Mouse (Mus musculus) stomach, embryonic 16.5 days (tissue): ENCODE measurements around the gene Arid3b. TPM values are rescaled to one million over a fixed set of nuclear protein-coding genes. Genes with fewer than 3 reads are reported as not detected.
A peak's percentile ranks its signal among the peaks of the same experiment; 100 is the strongest.

ENCODE experiments used
- ATAC-seq: fragments of 200-750 bp; cut with Nextera tagmentation; 2 replicates; pipeline ENCODE4 v1.8.0; 2017; ENCODE audit warnings: moderate number of reproducible peaks, moderate TSS enrichment; ENCODE audit not compliant: insufficient read depth, low FRiP score
- H3K27ac ChIP-seq: fragments of 300-500 bp; sonication (generic); 2 replicates; pipeline ENCODE4 v1.5.1; 2014; ENCODE audit warnings: low read length
- H3K27me3 ChIP-seq: fragments of 300-500 bp; sonication (generic); 2 replicates; pipeline ENCODE4 v1.6.1; 2014; ENCODE audit warnings: low read length, control low read depth, mixed read lengths; ENCODE audit not compliant: control insufficient read depth, insufficient read depth
- H3K36me3 ChIP-seq: fragments of 300-500 bp; sonication (generic); 2 replicates; pipeline ENCODE4 v1.6.1; 2014; ENCODE audit warnings: low read length; ENCODE audit not compliant: control insufficient read depth, insufficient read depth
- H3K4me1 ChIP-seq: fragments of 300-500 bp; sonication (generic); 2 replicates; pipeline ENCODE4 v1.6.1; 2014; ENCODE audit warnings: low read length, control low read depth, mixed read lengths; ENCODE audit not compliant: control insufficient read depth, insufficient read depth
- H3K4me2 ChIP-seq: fragments of 300-500 bp; sonication (generic); 2 replicates; pipeline ENCODE4 v1.6.1; 2014; ENCODE audit warnings: low read depth, low read length, mixed read lengths
- H3K4me3 ChIP-seq: fragments of 300-500 bp; sonication (generic); replicated peaks from 2 replicates; pipeline ENCODE4 v1.5.1; 2014; ENCODE audit warnings: mild to moderate bottlenecking, low read length
- H3K9ac ChIP-seq: fragments of 300-500 bp; sonication (generic); 2 replicates; pipeline ENCODE4 v1.6.1; 2014; ENCODE audit warnings: low read length
- H3K9me3 ChIP-seq: fragments of 300-500 bp; sonication (generic); replicated peaks from 2 replicates; pipeline ENCODE4 v1.6.1; 2016; ENCODE audit warnings: low read length, control low read depth; ENCODE audit not compliant: control insufficient read depth
- WGBS: fragments of 180-500 bp; shearing (Covaris S2); extraction: QIAGEN DNeasy Blood & Tissue Kit; methylation state at CpG from one replicate; pipeline ENCODE4 v1.1.7; 2014; 5-methylcytosine and 5-hydroxymethylcytosine counted together
- polyA plus RNA-seq: library from polyadenylated mRNA; unstranded; fragments of >200 nt; fragmentation: Nextera tagmentation; extraction: Ambion mirVana; gene quantifications from 2 replicates; pipeline ENCODE4 v1.2.1, GENCODE M21; 2015

The Arid3b gene
- polyA plus RNA-seq, 1 experiment from 2014 or later: 4.5 TPM

DNA sequence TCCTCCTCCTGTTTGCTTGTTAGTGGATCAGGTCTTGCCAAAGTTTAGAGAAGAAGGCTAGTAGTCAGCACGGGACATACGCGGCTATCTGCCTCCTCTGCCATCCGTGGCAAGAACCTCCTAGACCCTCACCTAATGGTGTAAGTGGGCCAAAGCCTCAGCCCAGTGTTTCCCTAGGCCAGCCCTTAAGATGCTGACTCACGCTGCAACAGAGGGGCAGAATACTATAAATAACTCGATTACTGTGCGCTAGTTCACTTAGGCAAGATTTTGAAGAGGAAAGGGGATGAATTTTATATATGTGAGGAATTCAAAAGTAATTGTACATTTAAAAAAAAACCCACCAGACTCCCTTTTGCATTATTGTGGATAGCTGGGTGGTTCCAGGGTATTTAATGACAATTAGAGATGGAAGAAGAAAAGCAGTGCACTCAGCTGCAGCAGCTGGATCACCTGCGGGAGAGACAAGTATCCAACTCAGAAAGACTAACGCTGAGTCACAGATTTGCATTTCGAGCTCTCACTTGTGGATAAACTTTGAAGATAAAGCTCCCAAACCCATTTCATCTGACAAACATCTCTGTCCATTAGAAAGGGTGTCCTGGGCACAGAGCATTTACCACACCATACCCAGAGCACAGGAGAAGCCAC lies 31.4 kb downstream of the Arid3b start:
- H3K4me2 ChIP-seq: no peak overlapping the region
- 53% methylated on average over 10 of the region's 10 CpGs for WGBS

DNA sequence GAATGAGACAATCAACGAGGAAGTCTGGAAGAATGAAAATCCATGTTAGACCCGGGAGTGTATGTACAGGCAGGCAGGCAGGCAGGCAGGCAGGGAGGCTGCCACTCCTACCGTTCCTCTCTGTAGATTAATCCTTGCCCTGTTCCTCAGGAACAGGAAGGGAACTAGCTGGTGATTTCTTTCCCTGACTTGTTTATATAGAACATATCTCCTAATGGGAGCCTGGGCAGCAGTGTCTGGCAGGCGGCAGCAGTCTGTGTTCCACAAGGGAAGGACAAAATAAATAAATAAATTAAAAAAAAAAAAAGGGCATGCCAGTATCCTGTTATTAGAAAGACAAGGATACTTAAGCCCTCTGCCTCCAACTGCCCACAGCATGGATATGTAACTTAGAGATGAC lies 32.8 kb downstream of the Arid3b start:
- ATAC-seq: peak; percentile 65; the same call in 1 of the 2 replicates
- Histone ChIP-seq H3K27ac (no peak overlapping the region), H3K9me3 (no peaks in the 10 kb centered on the region), H3K4me1 (0 out of 2 replicates have a peak, but pooled peaks cover 8% of the 10 kb centered on the region), H3K9ac (no peak overlapping the region), H3K27me3 (no peaks in the 10 kb centered on the region), H3K4me3 (no peak overlapping the region), H3K4me2 (no peak overlapping the region), H3K36me3 (no peaks in the 10 kb centered on the region)
- WGBS: 7% methylated on average over 4 of the region's 4 CpGs

More for the DNA sequence above, 31.4 kb downstream of the Arid3b start:
- H3K27ac ChIP-seq: no peak overlapping the region
- H3K4me3 ChIP-seq: no peak overlapping the region
- 0 out of 2 replicates have a peak, but pooled peaks cover 8% of the 10 kb centered on the region for H3K4me1 ChIP-seq
- no peak for ATAC-seq
- H3K9me3 ChIP-seq: no peaks in the 10 kb centered on the region
- H3K36me3 ChIP-seq: no peaks in the 10 kb centered on the region
- H3K27me3 ChIP-seq: no peaks in the 10 kb centered on the region
- H3K9ac ChIP-seq: no peak overlapping the region

DNA sequence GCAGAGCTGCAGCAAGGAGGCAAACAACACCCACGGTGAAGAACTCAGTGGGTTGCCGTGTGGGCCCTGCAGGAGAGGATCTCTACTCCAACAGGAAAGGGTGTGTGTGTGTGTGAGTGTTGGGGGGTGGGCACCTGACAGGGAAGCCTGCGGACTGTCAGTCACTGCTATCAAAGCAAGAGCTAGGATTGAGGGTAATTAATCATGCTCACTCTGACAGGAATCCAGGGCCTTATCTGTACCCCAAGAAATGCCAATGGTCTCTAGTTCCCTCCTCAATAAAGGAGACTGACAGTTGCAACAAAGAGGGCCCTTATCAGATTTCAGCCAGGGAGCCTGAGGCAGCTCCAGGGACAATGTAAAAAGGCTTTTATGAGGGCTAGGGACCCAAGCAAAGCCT lies 33.5 kb downstream of the Arid3b start:
- Histone ChIP-seq H3K4me3 (no peak overlapping the region), H3K36me3 (no peaks in the 10 kb centered on the region), H3K27me3 (no peaks in the 10 kb centered on the region), H3K9ac (no peak overlapping the region), H3K4me2 (no peak overlapping the region), H3K4me1 (0 out of 2 replicates have a peak, but pooled peaks cover 8% of the 10 kb centered on the region), H3K27ac (no peak overlapping the region), H3K9me3 (no peaks in the 10 kb centered on the region)
- 37% methylated on average over 3 of the region's 3 CpGs for WGBS
- no peak for ATAC-seq

DNA sequence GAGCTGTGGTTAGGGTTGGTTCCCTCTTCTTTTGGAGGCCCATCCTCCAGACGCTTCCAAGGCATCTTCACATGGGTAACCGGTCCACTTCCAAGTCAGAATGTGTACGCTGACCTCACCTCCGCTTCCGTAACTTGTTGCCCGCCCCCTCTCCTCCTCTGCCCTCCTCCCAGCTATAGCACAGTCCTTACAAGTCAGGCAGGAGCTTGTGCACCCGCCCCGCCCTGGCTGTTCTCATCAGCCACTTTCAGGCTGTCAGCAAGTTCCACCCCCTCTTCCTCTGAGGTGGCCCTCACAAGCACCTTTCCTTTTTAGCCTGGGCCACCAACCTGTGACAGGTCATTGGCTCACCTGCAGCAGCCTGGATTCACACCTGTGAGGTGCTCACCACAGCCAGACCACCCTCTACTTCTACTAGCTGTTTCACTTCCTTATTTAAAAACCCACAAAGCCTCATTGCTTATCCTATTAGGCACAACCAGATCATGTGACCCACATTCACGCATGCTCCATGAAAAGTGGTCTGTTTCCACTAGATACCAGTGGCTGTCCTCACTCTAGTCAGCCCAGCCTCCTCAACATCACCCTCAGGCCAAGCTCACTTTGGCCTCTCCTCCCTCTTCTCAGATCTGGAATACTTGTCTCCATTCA lies 36.1 kb downstream of the Arid3b start:
- ATAC-seq: no peak
- 0 out of 2 replicates have a peak, but pooled peaks cover 8% of the 10 kb centered on the region for H3K4me1 ChIP-seq
- H3K27me3 ChIP-seq: no peaks in the 10 kb centered on the region
- WGBS: 71% methylated on average over 9 of the region's 9 CpGs
- no peaks in the 10 kb centered on the region for H3K9me3 ChIP-seq
- H3K36me3 ChIP-seq: no peaks in the 10 kb centered on the region
- H3K9ac ChIP-seq: no peak overlapping the region
- no peak overlapping the region for H3K27ac ChIP-seq
- H3K4me2 ChIP-seq: no peak overlapping the region
- no peak overlapping the region for H3K4me3 ChIP-seq

DNA sequence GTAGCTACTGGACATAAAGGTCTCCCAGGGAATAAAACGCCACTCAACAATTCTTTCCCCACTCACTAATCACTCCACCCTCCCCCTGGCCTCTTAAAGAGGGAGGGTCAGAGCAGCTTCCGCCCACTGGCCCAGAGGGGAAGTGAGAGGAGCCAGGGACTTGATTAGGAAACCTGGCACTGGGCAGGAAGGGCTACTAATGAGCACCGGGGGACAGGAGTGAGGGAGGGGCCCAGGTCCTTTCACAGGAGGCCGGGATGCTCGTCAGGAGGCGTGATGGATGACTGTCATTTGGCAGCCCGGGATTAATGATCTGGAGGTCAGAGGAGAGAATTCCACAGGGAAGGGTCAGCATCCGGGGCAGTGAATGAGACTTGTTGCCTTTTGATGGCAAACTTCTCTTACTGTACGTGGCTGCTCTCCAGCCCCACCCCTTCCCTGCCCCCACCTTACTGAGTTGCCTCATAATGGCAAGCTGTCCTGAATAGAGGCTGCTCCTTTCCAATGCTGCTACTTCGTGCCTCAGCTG lies 37.8 kb downstream of the Arid3b start:
- H3K27me3 ChIP-seq: no peaks in the 10 kb centered on the region
- 22% methylated on average over 10 of the region's 10 CpGs for WGBS
- H3K4me1 ChIP-seq: 0 out of 2 replicates have a peak, but pooled peaks cover 7% of the 10 kb centered on the region
- no peak overlapping the region for H3K9ac ChIP-seq
- no peak overlapping the region for H3K27ac ChIP-seq
- H3K36me3 ChIP-seq: no peaks in the 10 kb centered on the region
- H3K9me3 ChIP-seq: no peaks in the 10 kb centered on the region
- ATAC-seq: peak; percentile 45; the same call in 1 of the 2 replicates
- no peak overlapping the region for H3K4me2 ChIP-seq
- H3K4me3 ChIP-seq: no peak overlapping the region

DNA sequence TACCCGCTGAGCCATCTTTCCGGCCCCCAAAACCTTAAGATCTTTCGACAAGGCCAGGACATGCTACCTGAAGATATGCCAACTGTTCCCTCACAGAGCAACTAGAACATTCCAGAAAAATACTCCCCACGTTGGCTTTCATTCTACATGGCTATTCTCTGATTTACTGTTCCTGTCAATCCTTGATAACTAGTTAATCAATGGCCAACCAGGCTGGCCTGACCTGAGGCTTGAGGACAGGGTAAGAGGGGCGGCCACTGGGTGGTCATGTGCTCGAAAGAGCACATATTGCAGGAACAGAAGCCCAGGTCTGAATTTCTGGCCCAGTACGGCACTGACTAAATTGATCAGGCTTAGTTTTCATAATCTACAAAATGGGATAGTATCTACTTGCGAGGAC lies 39.1 kb downstream of the Arid3b start:
- Histone ChIP-seq H3K9me3 (no peaks in the 10 kb centered on the region), H3K4me2 (no peak overlapping the region), H3K27ac (no peak overlapping the region), H3K36me3 (no peaks in the 10 kb centered on the region), H3K4me1 (no peaks in the 10 kb centered on the region), H3K27me3 (no peaks in the 10 kb centered on the region), H3K4me3 (no peak overlapping the region), H3K9ac (no peak overlapping the region)
- ATAC-seq: no peak
- 88% methylated on average over 8 of the region's 8 CpGs for WGBS

DNA sequence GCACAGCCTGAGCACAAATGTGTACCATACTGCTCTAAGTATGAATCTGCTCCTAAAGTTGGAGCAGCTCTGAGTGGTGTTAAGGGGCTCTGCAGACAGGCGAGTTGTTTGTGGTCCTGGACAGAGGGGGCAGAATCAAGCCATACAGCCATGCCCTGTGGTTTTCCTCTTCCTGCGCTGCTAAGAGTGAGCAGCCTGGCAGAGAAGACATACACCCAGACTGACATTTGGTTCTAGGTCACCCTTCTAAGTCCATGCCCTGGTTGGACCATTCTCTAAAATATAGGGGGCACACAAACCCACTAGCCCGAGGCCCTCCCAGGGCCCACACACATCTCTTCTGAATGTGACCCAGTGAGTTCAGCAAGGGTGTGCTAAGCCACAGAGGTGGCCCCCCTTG lies 46.9 kb downstream of the Arid3b start:
- Histone ChIP-seq H3K4me2 (no peak overlapping the region), H3K27me3 (no peaks in the 10 kb centered on the region), H3K27ac (no peak overlapping the region), H3K4me3 (no peak overlapping the region), H3K9ac (no peak overlapping the region), H3K36me3 (no peaks in the 10 kb centered on the region), H3K9me3 (no peaks in the 10 kb centered on the region), H3K4me1 (no peaks in the 10 kb centered on the region)
- no peak for ATAC-seq
- 75% methylated on average over 3 of the region's 3 CpGs for WGBS

DNA sequence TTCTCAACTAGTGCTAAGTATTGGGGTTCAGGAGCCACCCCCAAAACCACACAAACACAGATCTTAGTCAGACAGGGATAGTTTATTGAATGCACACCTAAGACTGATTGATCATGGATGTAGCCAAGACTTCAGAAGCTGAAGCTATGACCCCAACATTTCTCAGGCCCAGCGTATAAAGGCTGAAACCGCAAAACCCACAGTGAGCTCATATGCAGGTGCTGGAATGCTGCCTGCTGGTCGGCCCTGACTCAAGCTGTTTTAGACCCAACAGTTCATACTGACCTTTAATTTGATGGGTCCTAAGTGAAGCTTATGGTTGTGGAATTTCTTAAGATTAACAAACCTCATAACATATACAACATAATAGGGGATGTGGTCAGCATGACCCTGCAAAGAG lies 53.9 kb downstream of the Arid3b start:
- no peak overlapping the region for H3K4me3 ChIP-seq
- no peaks in the 10 kb centered on the region for H3K36me3 ChIP-seq
- ATAC-seq: no peak
- H3K4me2 ChIP-seq: no peak overlapping the region
- H3K9me3 ChIP-seq: no peaks in the 10 kb centered on the region
- no peaks in the 10 kb centered on the region for H3K27me3 ChIP-seq
- H3K4me1 ChIP-seq: no peaks in the 10 kb centered on the region
- H3K27ac ChIP-seq: no peak overlapping the region
- WGBS: 75% methylated on average over 3 of the region's 3 CpGs
- no peak overlapping the region for H3K9ac ChIP-seq

DNA sequence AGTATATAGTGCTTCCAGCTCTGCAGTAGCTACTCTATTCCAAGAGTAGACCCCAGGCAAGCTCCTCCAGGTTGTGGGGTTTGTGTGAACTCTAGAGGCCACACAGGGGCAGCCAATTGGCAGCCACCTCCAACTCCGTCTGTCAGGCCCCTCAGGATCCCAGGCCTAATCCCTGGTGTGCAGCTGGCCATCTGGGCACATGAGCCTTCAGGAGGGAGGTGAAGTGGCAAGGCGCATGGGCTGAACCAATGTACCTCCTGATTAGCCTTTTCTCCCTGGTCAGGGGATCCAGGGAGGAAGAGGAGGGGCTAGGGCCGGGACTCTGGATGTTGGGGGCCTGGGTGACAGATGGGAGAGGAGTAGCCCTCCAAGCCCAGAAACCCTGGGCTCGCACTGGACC lies 60.9 kb downstream of the Arid3b start:
- ATAC-seq: no peak
- no peak overlapping the region for H3K9ac ChIP-seq
- no peak overlapping the region for H3K4me2 ChIP-seq
- H3K27me3 ChIP-seq: no peaks in the 10 kb centered on the region
- H3K4me3 ChIP-seq: no peak overlapping the region
- H3K36me3 ChIP-seq: no peaks in the 10 kb centered on the region
- no peaks in the 10 kb centered on the region for H3K9me3 ChIP-seq
- 69% methylated on average over 4 of the region's 4 CpGs for WGBS
- no peaks in the 10 kb centered on the region for H3K4me1 ChIP-seq
- no peak overlapping the region for H3K27ac ChIP-seq
